Mouse (Mus musculus) neural tube, embryonic 15.5 days (tissue): ENCODE measurements around the gene Slc16a2. TPM values are rescaled to one million over a fixed set of nuclear protein-coding genes. Genes with fewer than 3 reads are reported as not detected.
A peak's percentile ranks its signal among the peaks of the same experiment; 100 is the strongest.

Experiments used
- ATAC-seq: fragments of 200-750 bp; cut with Nextera tagmentation; 2 replicates; pipeline ENCODE4 v1.8.0; 2017; ENCODE audit warnings: mild to moderate bottlenecking, moderate TSS enrichment, moderate library complexity; ENCODE audit not compliant: low FRiP score
- H3K27ac ChIP-seq: fragments of 300-500 bp; sonication (generic); replicated peaks from 2 replicates; pipeline ENCODE4 v1.5.1; 2015; ENCODE audit warnings: mild to moderate bottlenecking, inconsistent platforms
- H3K27me3 ChIP-seq: fragments of 300-500 bp; sonication (generic); replicated peaks from 2 replicates; pipeline ENCODE4 v1.6.1; 2015; ENCODE audit warnings: inconsistent platforms
- H3K36me3 ChIP-seq: fragments of 300-500 bp; sonication (generic); 2 replicates; pipeline ENCODE4 v1.6.1; 2015; ENCODE audit warnings: inconsistent platforms
- H3K4me1 ChIP-seq: fragments of 300-500 bp; sonication (generic); 2 replicates; pipeline ENCODE4 v1.6.1; 2015; ENCODE audit warnings: inconsistent platforms
- H3K4me2 ChIP-seq: fragments of 300-500 bp; sonication (generic); 2 replicates; pipeline ENCODE4 v1.6.1; 2015; ENCODE audit warnings: inconsistent platforms, mild to moderate bottlenecking, moderate library complexity
- H3K4me3 ChIP-seq: fragments of 300-500 bp; sonication (generic); replicated peaks from 2 replicates; pipeline ENCODE4 v1.5.1; 2015; ENCODE audit warnings: mild to moderate bottlenecking, inconsistent platforms
- H3K9ac ChIP-seq: fragments of 300-500 bp; sonication (generic); replicated peaks from 2 replicates; pipeline ENCODE4 v1.6.1; 2015; ENCODE audit warnings: mild to moderate bottlenecking, inconsistent platforms
- H3K9me3 ChIP-seq: fragments of 300-500 bp; sonication (generic); replicated peaks from 2 replicates; pipeline ENCODE4 v1.6.1; 2016; ENCODE audit warnings: inconsistent platforms
- WGBS: fragments of 180-500 bp; shearing (Covaris S2); methylation state at CpG from one replicate; pipeline ENCODE4 v1.1.7; 2015; ENCODE audit warnings: mixed read lengths; 5-methylcytosine and 5-hydroxymethylcytosine counted together
- polyA plus RNA-seq: library from polyadenylated mRNA; unstranded; fragments of >200 nt; fragmentation: Nextera tagmentation; extraction: Ambion mirVana; gene quantifications from 2 replicates; pipeline ENCODE4 v1.2.1, GENCODE M21; 2015

Gene Slc16a2
- polyA plus RNA-seq, 1 experiment from 2014 or later, result 20.3 TPM

- WGBS, result 75% methylated on average over 4 of the region's 4 CpGs
- no peak overlapping the region for H3K4me2 ChIP-seq
- no peak overlapping the region for H3K9ac ChIP-seq
- no peaks in the 10 kb centered on the region for H3K9me3 ChIP-seq
- no peak for ATAC-seq
- H3K36me3 ChIP-seq, result no peaks in the 10 kb centered on the region
- H3K27ac ChIP-seq, result no peak overlapping the region
- H3K27me3 ChIP-seq, result peaks cover 44% of the 10 kb centered on the region
- no peak overlapping the region for H3K4me3 ChIP-seq
- no peaks in the 10 kb centered on the region for H3K4me1 ChIP-seq
Observed at GRCm38 (mm10) chrX:103732033-103732703, 89.6 kb downstream of the Slc16a2 start.

GRCm38 (mm10) chrX:103722437-103722836 lies 99.3 kb downstream of the Slc16a2 start:
- H3K27me3 ChIP-seq, result peaks cover 63% of the 10 kb centered on the region
- H3K9me3 ChIP-seq, result no peaks in the 10 kb centered on the region
- H3K4me2 ChIP-seq, result no peak overlapping the region
- ATAC-seq, result no peak
- no peaks in the 10 kb centered on the region for H3K36me3 ChIP-seq
- no peak overlapping the region for H3K4me3 ChIP-seq
- no peak overlapping the region for H3K27ac ChIP-seq
- 79% methylated on average over 2 of the region's 2 CpGs for WGBS
- no peaks in the 10 kb centered on the region for H3K4me1 ChIP-seq
- no peak overlapping the region for H3K9ac ChIP-seq

GRCm38 (mm10) chrX:103719618-103720185 lies 102.1 kb downstream of the Slc16a2 start:
- peaks cover 62% of the 10 kb centered on the region for H3K27me3 ChIP-seq
- no peaks in the 10 kb centered on the region for H3K36me3 ChIP-seq
- H3K4me1 ChIP-seq, result no peaks in the 10 kb centered on the region
- no peak overlapping the region for H3K4me3 ChIP-seq
- no peaks in the 10 kb centered on the region for H3K9me3 ChIP-seq
- WGBS, result 57% methylated on average over 12 of the region's 12 CpGs
- no peak overlapping the region for H3K4me2 ChIP-seq
- H3K9ac ChIP-seq, result no peak overlapping the region
- no peak for ATAC-seq
- H3K27ac ChIP-seq, result no peak overlapping the region

- Histone ChIP-seq H3K9ac (no peak overlapping the region), H3K4me2 (no peak overlapping the region), H3K4me3 (no peak overlapping the region), H3K27me3 (peaks cover 59% of the 10 kb centered on the region), H3K36me3 (no peaks in the 10 kb centered on the region), H3K27ac (no peak overlapping the region), H3K4me1 (no peaks in the 10 kb centered on the region), H3K9me3 (no peaks in the 10 kb centered on the region)
- WGBS, result 80% methylated on average over 7 of the region's 7 CpGs
- ATAC-seq, result no peak
Observed at GRCm38 (mm10) chrX:103712922-103713321, 108.9 kb downstream of the Slc16a2 start.

- Histone ChIP-seq H3K4me3 (no peak overlapping the region), H3K27me3 (peaks cover 74% of the 10 kb centered on the region), H3K4me2 (no peak overlapping the region), H3K36me3 (no peaks in the 10 kb centered on the region), H3K4me1 (no peaks in the 10 kb centered on the region), H3K27ac (no peak overlapping the region), H3K9ac (no peak overlapping the region), H3K9me3 (no peaks in the 10 kb centered on the region)
- no peak for ATAC-seq
- 72% methylated on average over 2 of the region's 2 CpGs for WGBS
Observed at GRCm38 (mm10) chrX:103709671-103710070, 112.1 kb downstream of the Slc16a2 start.

GRCm38 (mm10) chrX:103708592-103708991 lies 113.2 kb downstream of the Slc16a2 start:
- Histone ChIP-seq H3K9me3 (no peaks in the 10 kb centered on the region), H3K36me3 (no peaks in the 10 kb centered on the region), H3K4me3 (no peak overlapping the region), H3K4me2 (no peak overlapping the region), H3K27ac (no peak overlapping the region), H3K27me3 (peaks cover 71% of the 10 kb centered on the region), H3K4me1 (no peaks in the 10 kb centered on the region), H3K9ac (no peak overlapping the region)
- no peak for ATAC-seq
- 93% methylated on average over 1 of the region's 1 CpGs for WGBS

GRCm38 (mm10) chrX:103704611-103705010 lies 117.2 kb downstream of the Slc16a2 start:
- Histone ChIP-seq H3K27me3 (peaks cover 70% of the 10 kb centered on the region), H3K9ac (no peak overlapping the region), H3K36me3 (no peaks in the 10 kb centered on the region), H3K4me2 (no peak overlapping the region), H3K4me3 (no peak overlapping the region), H3K4me1 (no peaks in the 10 kb centered on the region), H3K9me3 (no peaks in the 10 kb centered on the region), H3K27ac (no peak overlapping the region)
- ATAC-seq, result no peak
- WGBS, result 96% methylated on average over 4 of the region's 4 CpGs

- WGBS, result 62% methylated on average over 4 of the region's 4 CpGs
- Histone ChIP-seq H3K36me3 (no peaks in the 10 kb centered on the region), H3K9me3 (no peaks in the 10 kb centered on the region), H3K4me1 (no peaks in the 10 kb centered on the region), H3K9ac (no peak overlapping the region), H3K4me2 (no peak overlapping the region), H3K27ac (no peak overlapping the region), H3K4me3 (no peak overlapping the region), H3K27me3 (peaks cover 75% of the 10 kb centered on the region)
- ATAC-seq, result no peak
Observed at GRCm38 (mm10) chrX:103704024-103704423, 117.8 kb downstream of the Slc16a2 start.

- H3K9me3 ChIP-seq, result no peaks in the 10 kb centered on the region
- H3K36me3 ChIP-seq, result no peaks in the 10 kb centered on the region
- peaks cover 17% of the 10 kb centered on the region for H3K4me1 ChIP-seq
- peaks cover 73% of the 10 kb centered on the region for H3K27me3 ChIP-seq
- H3K27ac ChIP-seq, result no peak overlapping the region
- H3K4me2 ChIP-seq, result no peak overlapping the region
- 68% methylated on average over 2 of the region's 2 CpGs for WGBS
- no peak for ATAC-seq
- H3K9ac ChIP-seq, result no peak overlapping the region
- no peak overlapping the region for H3K4me3 ChIP-seq
Observed at GRCm38 (mm10) chrX:103697796-103698195, 124.0 kb downstream of the Slc16a2 start.

GRCm38 (mm10) chrX:103696081-103696519 lies 125.7 kb downstream of the Slc16a2 start:
- H3K9me3 ChIP-seq, result no peaks in the 10 kb centered on the region
- peaks cover 17% of the 10 kb centered on the region for H3K4me1 ChIP-seq
- H3K36me3 ChIP-seq, result no peaks in the 10 kb centered on the region
- peaks cover 72% of the 10 kb centered on the region for H3K27me3 ChIP-seq
- H3K4me2 ChIP-seq, result peak overlapping the region; percentile 86
- no peak overlapping the region for H3K9ac ChIP-seq
- 6% methylated on average over 9 of the region's 9 CpGs for WGBS
- peak overlapping the region; percentile 20 for H3K4me3 ChIP-seq
- peak overlapping the region; percentile 80 for H3K27ac ChIP-seq
- ATAC-seq, result peak; percentile 62; the same call in 1 of the 2 replicates

- Histone ChIP-seq H3K4me3 (peak overlapping the region; percentile 44), H3K9ac (peak overlapping the region; percentile 45), H3K36me3 (no peaks in the 10 kb centered on the region), H3K9me3 (no peaks in the 10 kb centered on the region), H3K4me1 (peaks cover 17% of the 10 kb centered on the region), H3K4me2 (peak overlapping the region; percentile 86), H3K27me3 (peaks cover 69% of the 10 kb centered on the region), H3K27ac (peak overlapping the region; percentile 80)
- WGBS, result under 1% methylated on average over 37 of the region's 41 CpGs
- ATAC-seq, result peak; percentile 89
Observed at GRCm38 (mm10) chrX:103695165-103695996, 126.4 kb downstream of the Slc16a2 start.
